Mouse (Mus musculus): Measurements from ENCODE around the gene Vti1a. TPM values are rescaled to one million over a fixed set of nuclear protein-coding genes. Genes with fewer than 3 reads are reported as not detected.

The Vti1a gene
- total RNA-seq, 2 experiments from 2014 or later: 20.3 to 21.5 TPM

GRCm38 (mm10) chr19:55369691-55370090 lies 53.6 kb downstream of the Vti1a start:
- intact Hi-C loops (cut with DNase I): no loop called here
- no peak for DNase-seq

GRCm38 (mm10) chr19:55376331-55376730 lies 60.2 kb downstream of the Vti1a start:
- intact Hi-C loops (cut with DNase I): no loop called here
- no peak for DNase-seq

- intact Hi-C loops (cut with DNase I): no loop called here
- no peak for DNase-seq
Observed at GRCm38 (mm10) chr19:55377465-55377864, 61.4 kb downstream of the Vti1a start.

DNA sequence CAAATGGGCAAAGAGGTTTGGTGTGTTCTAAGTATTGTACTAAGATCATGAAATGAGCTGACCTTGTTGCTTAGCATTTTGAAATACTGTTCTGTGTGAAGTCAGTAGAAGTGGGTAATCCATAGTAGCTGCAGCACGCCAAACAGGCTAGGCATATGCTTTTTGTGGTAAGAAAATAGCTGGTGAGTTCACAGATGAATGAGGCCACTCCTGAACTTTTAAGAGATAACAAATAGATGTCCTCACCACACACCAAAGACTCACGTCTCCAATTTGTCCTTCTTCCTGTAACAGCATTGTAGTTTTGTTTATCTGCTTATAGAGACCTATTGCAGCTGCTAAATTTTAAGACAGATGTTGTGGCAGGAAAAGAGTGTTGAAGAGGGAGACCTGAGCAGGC lies 62.8 kb downstream of the Vti1a start:
- DNase-seq: no peak
- intact Hi-C loops (cut with DNase I): no loop called here

DNA sequence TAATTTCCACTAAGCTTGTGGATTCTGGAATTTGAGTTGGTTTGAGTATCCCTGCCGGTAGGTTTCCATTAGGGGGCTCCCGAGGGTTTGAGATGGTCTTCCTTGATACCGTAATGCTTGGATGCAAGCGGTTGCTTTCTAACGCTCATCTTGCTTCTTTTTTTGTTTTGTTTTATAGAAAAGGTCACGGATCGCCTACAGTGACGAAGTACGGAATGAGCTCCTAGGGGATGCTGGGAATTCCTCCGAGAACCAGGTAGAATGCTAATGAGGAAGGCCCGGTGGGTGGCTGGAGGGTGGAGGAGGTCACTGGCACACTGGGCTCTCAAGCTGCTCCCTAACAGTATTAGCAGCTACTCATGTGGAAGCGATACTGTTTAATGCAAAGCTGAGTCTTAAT lies 64.7 kb downstream of the Vti1a start:
- no peak for DNase-seq
- intact Hi-C loops (cut with DNase I): no loop called here

- DNase-seq: no peak
- intact Hi-C loops (cut with DNase I): no loop called here
Observed at GRCm38 (mm10) chr19:55381343-55381742, 65.2 kb downstream of the Vti1a start.

GRCm38 (mm10) chr19:55382745-55383144 lies 66.7 kb downstream of the Vti1a start:
- no peak for DNase-seq
- intact Hi-C loops (cut with DNase I): no loop called here

- DNase-seq: no peak
- intact Hi-C loops (cut with DNase I): no loop called here
Observed at GRCm38 (mm10) chr19:55384634-55385033, 68.5 kb downstream of the Vti1a start.

DNA sequence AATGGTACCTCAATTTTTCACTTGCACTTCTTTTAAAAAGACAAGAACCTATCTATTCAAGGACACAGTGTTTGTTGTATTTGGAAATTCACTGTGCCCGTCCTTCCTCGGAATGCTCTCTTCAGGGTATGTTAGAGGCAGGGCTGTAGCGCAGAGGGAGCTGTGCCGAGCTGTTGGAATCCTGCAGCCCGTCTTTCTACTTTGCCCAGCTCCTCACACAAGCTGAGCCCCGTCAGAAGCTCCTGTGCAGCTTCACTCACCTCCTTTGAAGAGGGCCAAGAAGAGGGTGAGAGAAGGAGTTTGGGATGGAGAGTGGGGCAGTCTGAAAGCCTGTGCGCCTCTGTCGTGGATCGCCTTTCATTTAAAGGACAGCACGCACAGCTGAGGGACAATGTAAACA lies 72.9 kb downstream of the Vti1a start:
- intact Hi-C loops (cut with DNase I): no loop called here

GRCm38 (mm10) chr19:55390323-55390722 lies 74.2 kb downstream of the Vti1a start:
- intact Hi-C loops (cut with DNase I): no loop called here

More for the DNA sequence above, 72.9 kb downstream of the Vti1a start:
- DNase-seq: no peak

DNA sequence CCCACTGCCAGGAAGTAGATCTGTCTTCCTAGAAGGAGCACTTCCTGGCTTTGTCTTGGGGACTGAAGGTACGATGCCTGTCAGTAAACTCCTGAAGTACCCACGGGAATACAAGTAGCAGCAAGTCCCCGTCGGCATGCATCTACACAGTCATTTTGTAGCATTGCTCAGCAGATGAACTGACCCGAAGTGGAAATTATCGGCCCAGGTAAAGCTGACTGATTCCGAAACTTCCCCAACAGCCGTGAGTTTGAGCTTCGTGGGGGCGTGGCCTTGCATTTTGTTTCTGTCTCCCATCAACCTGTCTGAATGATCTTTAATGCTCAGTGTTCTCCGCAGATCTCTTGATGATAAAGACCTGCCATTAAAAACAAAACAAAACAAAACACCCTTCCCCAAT lies 85.5 kb downstream of the Vti1a start:
- no peak for DNase-seq
- intact Hi-C loops (cut with DNase I): no loop called here

More at GRCm38 (mm10) chr19:55390323-55390722, 74.2 kb downstream of the Vti1a start:
- DNase-seq: no peak

DNA sequence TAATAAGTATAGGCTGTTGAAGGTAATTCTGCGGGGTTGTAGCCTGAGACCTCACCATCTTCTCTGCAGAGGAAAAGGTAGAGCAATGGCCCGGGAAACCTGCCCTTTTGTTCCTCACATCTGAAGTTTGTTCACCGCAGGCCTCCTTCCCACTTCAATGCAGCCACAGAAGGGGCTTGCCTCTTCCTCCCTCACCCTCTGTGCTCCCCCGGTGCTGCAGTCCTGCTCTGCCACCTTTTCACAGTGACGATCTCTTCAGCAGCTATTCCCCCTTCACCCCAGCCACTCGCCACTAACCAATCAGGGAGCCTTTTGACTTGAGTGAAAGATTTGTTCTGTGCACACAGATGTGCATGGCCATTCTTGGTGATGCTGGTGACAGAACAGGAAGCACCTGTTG lies 92.4 kb downstream of the Vti1a start:
- intact Hi-C loops (cut with DNase I): no loop called here
- DNase-seq: no peak

DNA sequence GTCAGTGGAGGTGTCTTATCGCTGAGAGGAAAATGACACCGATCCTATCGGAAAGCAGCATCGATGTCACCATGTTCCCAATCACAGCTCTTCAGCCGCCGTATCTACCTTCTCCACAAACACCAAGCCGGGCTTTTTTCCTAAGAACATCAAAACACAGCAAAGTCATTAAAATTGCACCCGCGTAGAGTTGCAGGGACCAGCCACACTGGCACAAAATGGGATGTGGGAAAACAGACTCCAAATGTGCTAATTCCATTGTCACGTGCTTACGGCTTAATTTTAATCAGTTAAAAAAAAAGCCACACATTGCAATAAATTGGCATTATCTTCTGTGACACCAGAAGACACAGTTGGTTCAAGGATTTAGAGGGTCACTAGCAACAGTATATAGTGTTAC lies 95.3 kb downstream of the Vti1a start:
- intact Hi-C loops (cut with DNase I): no loop called here

DNA sequence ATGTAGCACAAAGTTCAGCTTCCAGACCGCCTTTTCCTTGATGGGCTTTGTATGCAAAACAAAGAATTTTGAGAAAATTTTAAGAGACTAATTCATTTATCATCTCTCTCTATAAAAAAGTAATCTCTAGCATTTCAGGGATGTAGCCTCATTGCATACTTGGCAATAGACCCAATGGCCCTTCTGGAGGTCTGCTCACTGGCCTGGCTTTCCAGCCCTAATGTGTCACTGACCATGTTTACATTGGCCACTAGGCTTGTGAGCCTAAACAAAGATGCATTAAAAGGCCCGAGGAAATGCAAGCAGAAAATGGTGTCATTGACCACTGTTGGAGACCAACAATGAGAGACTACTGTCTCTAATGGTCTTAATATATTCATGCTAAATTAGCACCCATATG lies 95.8 kb downstream of the Vti1a start:
- intact Hi-C loops (cut with DNase I): no loop called here
- no peak for DNase-seq

More for the DNA sequence above, 95.3 kb downstream of the Vti1a start:
- DNase-seq: no peak

DNA sequence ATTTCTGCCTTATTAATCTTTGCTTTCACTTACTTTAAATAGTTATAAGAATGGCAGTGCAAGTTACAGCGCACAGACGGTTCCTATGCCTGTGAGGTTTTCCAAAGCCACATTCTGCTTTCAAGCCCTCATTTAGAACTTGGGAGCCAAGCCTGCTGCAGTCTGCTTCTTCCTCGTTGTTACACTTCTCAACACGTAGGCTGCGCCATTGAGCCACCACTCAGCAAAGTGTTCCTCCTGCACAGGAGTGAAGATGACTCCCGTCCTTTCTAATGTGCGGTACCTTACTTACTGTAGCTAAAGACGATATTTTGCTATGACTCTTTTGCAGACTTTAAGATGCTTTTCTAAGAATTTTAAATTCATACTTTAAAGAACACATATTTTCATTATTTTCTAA lies 98.0 kb downstream of the Vti1a start:
- peak; percentile 66 to 70 for DNase-seq
- intact Hi-C loops (cut with DNase I): loop anchor here (2.0 kb wide), 1 partner anchor 721 kb away; no protein-coding TSS in a partner anchor

DNA sequence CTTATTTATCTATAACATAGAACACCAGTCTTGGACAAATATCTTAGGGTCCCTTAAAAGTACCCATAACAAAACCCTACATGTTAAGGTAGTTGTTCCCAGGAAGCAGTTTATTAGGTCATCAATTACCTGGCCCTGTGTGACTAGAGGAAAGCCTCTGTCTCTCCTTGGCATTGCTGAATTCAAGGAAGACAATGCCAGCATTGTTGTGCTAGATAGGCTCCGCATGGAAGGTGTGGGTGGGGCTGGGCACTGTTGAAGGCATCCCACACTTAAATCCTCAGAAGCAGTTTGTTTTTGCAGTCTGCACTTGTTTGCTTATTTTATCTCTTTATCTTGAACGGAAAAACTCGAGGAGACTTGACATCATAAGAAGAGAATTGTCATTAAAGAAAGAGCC lies 102.7 kb downstream of the Vti1a start:
- no peak for DNase-seq
- intact Hi-C loops (cut with DNase I): loop anchor here (5.0 kb wide), 2 partner anchors 119 to 459 kb away; no protein-coding TSS in a partner anchor

DNA sequence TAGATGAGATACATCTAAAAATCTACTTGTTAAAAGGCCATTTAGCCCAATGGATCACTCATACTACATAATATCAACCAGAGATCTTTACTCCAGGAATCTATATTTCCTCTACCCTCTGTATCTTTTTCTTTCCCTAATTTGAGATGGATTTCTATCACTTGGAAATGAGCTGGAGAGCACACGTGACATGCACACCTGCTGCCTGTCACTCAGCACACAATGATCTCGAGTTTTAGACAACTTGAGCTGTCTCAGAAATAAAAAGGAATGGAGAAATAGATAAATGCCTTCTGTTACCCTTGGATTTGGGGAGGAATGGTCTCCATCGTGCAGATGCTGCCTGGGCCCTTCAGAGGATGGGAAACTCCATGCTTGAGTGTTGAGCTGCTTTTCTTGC lies 103.9 kb downstream of the Vti1a start:
- DNase-seq: no peak
- intact Hi-C loops (cut with DNase I): loop anchor here (5.0 kb wide), 2 partner anchors 117 to 457 kb away; no protein-coding TSS in a partner anchor

DNA sequence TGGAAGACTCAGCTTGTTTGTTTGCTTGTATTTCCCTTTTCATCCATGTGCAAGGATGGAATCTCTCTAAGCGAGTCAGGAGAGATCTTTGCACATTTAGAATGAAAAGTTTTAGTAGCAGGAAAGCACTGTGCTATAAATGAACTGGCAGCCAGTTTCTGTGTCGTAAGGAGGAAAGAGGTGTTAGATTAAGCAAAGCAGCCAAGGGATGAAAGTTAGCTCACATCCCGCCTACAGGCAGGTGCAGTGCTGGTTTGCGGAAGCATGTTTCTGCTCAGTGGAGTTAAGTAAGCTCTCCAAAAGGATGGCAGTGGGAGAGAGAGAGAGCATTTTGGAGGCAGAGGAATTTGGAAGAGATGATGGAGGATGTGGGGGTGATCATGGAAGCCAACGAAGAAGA lies 105.7 kb downstream of the Vti1a start:
- DNase-seq: no peak
- intact Hi-C loops (cut with DNase I): no loop called here

- no peak for DNase-seq
- intact Hi-C loops (cut with DNase I): no loop called here
Observed at GRCm38 (mm10) chr19:55422311-55423064, 106.4 kb downstream of the Vti1a start.

GRCm38 (mm10) chr19:55423065-55423716 lies 107.1 kb downstream of the Vti1a start:
- intact Hi-C loops (cut with DNase I): no loop called here
- DNase-seq: no peak

DNA sequence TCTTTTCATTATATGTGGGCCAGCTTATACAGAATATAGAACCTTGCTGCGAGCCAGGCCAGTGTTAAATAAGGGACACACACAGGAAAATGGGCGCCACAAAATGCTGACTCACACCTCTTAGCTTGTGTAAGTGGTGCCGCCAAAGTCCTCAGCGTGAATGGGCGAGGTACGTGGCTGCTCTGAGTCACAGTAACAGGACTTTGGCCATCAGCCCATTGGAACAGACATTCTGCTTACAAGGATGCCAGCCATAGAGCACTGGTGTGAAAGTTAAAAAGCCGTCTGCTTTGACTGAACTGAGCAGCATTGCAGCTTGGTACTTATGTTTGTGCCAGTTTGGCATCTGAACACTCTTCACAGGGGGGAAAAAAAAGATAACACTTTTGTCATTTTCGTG lies 107.9 kb downstream of the Vti1a start:
- peak; percentile 84 to 85 for DNase-seq
- intact Hi-C loops (cut with DNase I): no loop called here

GRCm38 (mm10) chr19:55424507-55424906 lies 108.4 kb downstream of the Vti1a start:
- intact Hi-C loops (cut with DNase I): no loop called here
- DNase-seq: no peak

All from heart, postnatal 10 days (tissue).